Mouse (Mus musculus): ENCODE measurements at regions not wholly inside any gene's neighbourhood (a gene's known extent, or its start where the extent isn't known, plus 50 kb on each side); places are given as distances from the start of the nearest gene placed in this dataset.

- peak; percentile 52 to 84 for DNase-seq (ENCODE audit: low spot score in 2 of 2)
These were observed 260.9 kb downstream of the Olfm4 start for GRCm38 (mm10) chr14:80244640-80245302.

GRCm38 (mm10) chr14:80247575-80247974, 263.7 kb downstream of the Olfm4 start:
- peak; percentile 82 to 92 for DNase-seq (ENCODE audit: low spot score in 2 of 2)

GRCm38 (mm10) chr14:80249882-80250281, 266.0 kb downstream of the Olfm4 start:
- DNase-seq (ENCODE audit: low spot score in 2 of 2), result peak in 1 of 2 experiments; percentile 85

GRCm38 (mm10) chr14:80257086-80257485, 273.2 kb downstream of the Olfm4 start:
- DNase-seq (ENCODE audit: low spot score in 2 of 2), result no peak

- peak in 1 of 2 experiments; percentile 74 for DNase-seq (ENCODE audit: low spot score in 2 of 2)
These were observed 279.3 kb downstream of the Olfm4 start for GRCm38 (mm10) chr14:80263173-80263572.

- peak in 1 of 2 experiments; percentile 71 for DNase-seq (ENCODE audit: low spot score in 2 of 2)
These were observed 281.2 kb downstream of the Olfm4 start for GRCm38 (mm10) chr14:80265081-80265480.

- peak; percentile 78 to 93 for DNase-seq (ENCODE audit: low spot score in 2 of 2)
These were observed 285.5 kb downstream of the Olfm4 start for GRCm38 (mm10) chr14:80269179-80269951.

- no peak for DNase-seq (ENCODE audit: low spot score in 2 of 2)
These were observed 286.2 kb downstream of the Olfm4 start for GRCm38 (mm10) chr14:80270063-80270462.

- no peak for DNase-seq (ENCODE audit: low spot score in 2 of 2)
These were observed 296.3 kb downstream of the Olfm4 start for GRCm38 (mm10) chr14:80280188-80280587.

GRCm38 (mm10) chr14:80283726-80284125, 299.8 kb downstream of the Olfm4 start:
- DNase-seq (ENCODE audit: low spot score in 2 of 2), result no peak

- no peak for DNase-seq (ENCODE audit: low spot score in 2 of 2)
These were observed 307.5 kb downstream of the Olfm4 start for GRCm38 (mm10) chr14:80291360-80291759.

- no peak for DNase-seq (ENCODE audit: low spot score in 2 of 2)
These were observed 309.5 kb downstream of the Olfm4 start for GRCm38 (mm10) chr14:80293378-80293777.

- no peak for DNase-seq (ENCODE audit: low spot score in 2 of 2)
These were observed 345.8 kb downstream of the Olfm4 start for GRCm38 (mm10) chr14:80329651-80330050.

- no peak for DNase-seq (ENCODE audit: low spot score in 2 of 2)
These were observed 378.2 kb downstream of the Olfm4 start for GRCm38 (mm10) chr14:80362024-80362622.

- no peak for DNase-seq (ENCODE audit: low spot score in 2 of 2)
These were observed 385.7 kb downstream of the Olfm4 start for GRCm38 (mm10) chr14:80369448-80370153.

GRCm38 (mm10) chr14:80374290-80374689, 390.4 kb downstream of the Olfm4 start:
- peak in 1 of 2 experiments; percentile 27 for DNase-seq (ENCODE audit: low spot score in 2 of 2)

- no peak for DNase-seq (ENCODE audit: low spot score in 2 of 2)
These were observed 393.2 kb downstream of the Olfm4 start for GRCm38 (mm10) chr14:80377064-80377463.

- no peak for DNase-seq (ENCODE audit: low spot score in 2 of 2)
These were observed 407.5 kb downstream of the Olfm4 start for GRCm38 (mm10) chr14:80391418-80391817.

- no peak for DNase-seq (ENCODE audit: low spot score in 2 of 2)
These were observed 424.4 kb downstream of the Olfm4 start for GRCm38 (mm10) chr14:80408317-80408716.

GRCm38 (mm10) chr14:80418810-80419325, 435.0 kb downstream of the Olfm4 start:
- DNase-seq (ENCODE audit: low spot score in 2 of 2), result no peak

- DNase-seq (ENCODE audit: low spot score in 2 of 2), result no peak
These were observed 459.9 kb downstream of the Olfm4 start for GRCm38 (mm10) chr14:80443820-80444219.

Measured in layer of hippocampus, adult 18-20 months (tissue).